Mouse (Mus musculus): ENCODE measurements around the gene Cdipt. TPM values are rescaled to one million over a fixed set of nuclear protein-coding genes. Genes with fewer than 3 reads are reported as not detected.

The Cdipt gene
- polyA plus RNA-seq, 1 experiment from 2014 or later = 87.2 TPM

Other genes with a start within 250 kb of the Cdipt start
- 56.1 and 58.0 TPM in 2 replicates for gene Mapk3, start 216.3 kb upstream of the Cdipt start, polyA plus RNA-seq (2016; fragmentation: Nextera tagmentation; extraction: Ambion mirVana)
- 2.0 and 2.4 TPM in 2 replicates for gene Gdpd3, start 209.6 kb upstream of the Cdipt start, polyA plus RNA-seq (2016; fragmentation: Nextera tagmentation; extraction: Ambion mirVana)
- gene Ypel3, start 199.0 kb upstream of the Cdipt start, polyA plus RNA-seq (2016; fragmentation: Nextera tagmentation; extraction: Ambion mirVana) = 125 and 126 TPM in 2 replicates
- gene Tbx6, start 194.4 kb upstream of the Cdipt start, polyA plus RNA-seq (2016; fragmentation: Nextera tagmentation; extraction: Ambion mirVana) = 0.64 and 0.65 TPM in 2 replicates
- gene Ppp4c, start 183.4 kb upstream of the Cdipt start, polyA plus RNA-seq (2016; fragmentation: Nextera tagmentation; extraction: Ambion mirVana) = 315 and 323 TPM in 2 replicates
- 19.3 and 20.0 TPM in 2 replicates for gene Fam57b, start 178.2 kb upstream of the Cdipt start, polyA plus RNA-seq (2016; fragmentation: Nextera tagmentation; extraction: Ambion mirVana)
- not detected in 2 replicates for gene 4930451I11Rik, start 144.3 kb upstream of the Cdipt start, polyA plus RNA-seq (2016; fragmentation: Nextera tagmentation; extraction: Ambion mirVana)
- gene Doc2a, start 128.5 kb upstream of the Cdipt start, polyA plus RNA-seq (2016; fragmentation: Nextera tagmentation; extraction: Ambion mirVana) = 6.3 and 7.7 TPM in 2 replicates
- gene Hirip3, start 113.9 kb upstream of the Cdipt start, polyA plus RNA-seq (2016; fragmentation: Nextera tagmentation; extraction: Ambion mirVana) = 43.1 and 51.6 TPM in 2 replicates
- gene Ino80e, start 113.5 kb upstream of the Cdipt start, polyA plus RNA-seq (2016; fragmentation: Nextera tagmentation; extraction: Ambion mirVana) = 90.9 and 96.0 TPM in 2 replicates
- 68.3 and 71.0 TPM in 2 replicates for gene Taok2, start 91.2 kb upstream of the Cdipt start, polyA plus RNA-seq (2016; fragmentation: Nextera tagmentation; extraction: Ambion mirVana)
- 32.7 and 36.5 TPM in 2 replicates for gene Tmem219, start 53.0 kb upstream of the Cdipt start, polyA plus RNA-seq (2016; fragmentation: Nextera tagmentation; extraction: Ambion mirVana)
- gene Kctd13, start 47.0 kb upstream of the Cdipt start, polyA plus RNA-seq (2016; fragmentation: Nextera tagmentation; extraction: Ambion mirVana) = 50.5 and 53.7 TPM in 2 replicates
- gene Asphd1, start 26.3 kb upstream of the Cdipt start, polyA plus RNA-seq (2016; fragmentation: Nextera tagmentation; extraction: Ambion mirVana) = 1.6 and 2.7 TPM in 2 replicates
- gene Sez6l2, start 25.4 kb upstream of the Cdipt start, polyA plus RNA-seq (2016; fragmentation: Nextera tagmentation; extraction: Ambion mirVana) = 13.8 and 16.9 TPM in 2 replicates
- gene Cdiptos, start 184 bp downstream of the Cdipt start, polyA plus RNA-seq (2016; fragmentation: Nextera tagmentation; extraction: Ambion mirVana) = 1.0 and 1.3 TPM in 2 replicates
- 5.0 and 5.8 TPM in 2 replicates for gene Mvp, start 38.7 kb downstream of the Cdipt start, polyA plus RNA-seq (2016; fragmentation: Nextera tagmentation; extraction: Ambion mirVana)
- gene Pagr1b, start 40.6 kb downstream of the Cdipt start, polyA plus RNA-seq (2016; fragmentation: Nextera tagmentation; extraction: Ambion mirVana) = 0.32 and 0.39 TPM in 2 replicates
- 53.1 and 65.0 TPM in 2 replicates for gene Pagr1a, start 41.4 kb downstream of the Cdipt start, polyA plus RNA-seq (2016; fragmentation: Nextera tagmentation; extraction: Ambion mirVana)
- 56.8 and 66.8 TPM in 2 replicates for gene Gm42742, start 45.2 kb downstream of the Cdipt start, polyA plus RNA-seq (2016; fragmentation: Nextera tagmentation; extraction: Ambion mirVana)
- gene Prrt2, start 45.3 kb downstream of the Cdipt start, polyA plus RNA-seq (2016; fragmentation: Nextera tagmentation; extraction: Ambion mirVana) = 4.3 and 5.5 TPM in 2 replicates
- gene Maz, start 51.1 kb downstream of the Cdipt start, polyA plus RNA-seq (2016; fragmentation: Nextera tagmentation; extraction: Ambion mirVana) = 118 and 133 TPM in 2 replicates
- 129 and 136 TPM in 2 replicates for gene Kif22, start 66.6 kb downstream of the Cdipt start, polyA plus RNA-seq (2016; fragmentation: Nextera tagmentation; extraction: Ambion mirVana)
- gene Zg16, start 111.4 kb downstream of the Cdipt start, polyA plus RNA-seq (2016; fragmentation: Nextera tagmentation; extraction: Ambion mirVana) = not detected in 2 replicates
- gene AI467606, start 115.4 kb downstream of the Cdipt start, polyA plus RNA-seq (2016; fragmentation: Nextera tagmentation; extraction: Ambion mirVana) = 1.1 and 1.5 TPM in 2 replicates
- gene Qprt, start 146.3 kb downstream of the Cdipt start, polyA plus RNA-seq (2016; fragmentation: Nextera tagmentation; extraction: Ambion mirVana) = 2.5 and 4.2 TPM in 2 replicates
- 0.10 and 0.13 TPM in 2 replicates for gene Spn, start 161.9 kb downstream of the Cdipt start, polyA plus RNA-seq (2016; fragmentation: Nextera tagmentation; extraction: Ambion mirVana)
- 98.9 and 103 TPM in 2 replicates for gene Cd2bp2, start 220.1 kb downstream of the Cdipt start, polyA plus RNA-seq (2016; fragmentation: Nextera tagmentation; extraction: Ambion mirVana)
- 42.9 and 44.4 TPM in 2 replicates for gene Tbc1d10b, start 232.6 kb downstream of the Cdipt start, polyA plus RNA-seq (2016; fragmentation: Nextera tagmentation; extraction: Ambion mirVana)
- 12.6 and 13.1 TPM in 2 replicates for gene Mylpf, start 233.0 kb downstream of the Cdipt start, polyA plus RNA-seq (2016; fragmentation: Nextera tagmentation; extraction: Ambion mirVana)

Measured in midbrain, embryonic 12.5 days (tissue).